Mouse (Mus musculus) cerebral cortex, adult 2 months (tissue): ENCODE data around the gene 1700013F07Rik.

ENCODE experiments used
- WGBS: fragments of 180-500 bp; shearing (Covaris S2); methylation state at CpG from one replicate; pipeline ENCODE4 v1.1.7; 2018; 5-methylcytosine and 5-hydroxymethylcytosine counted together

The 1700013F07Rik gene

DNA sequence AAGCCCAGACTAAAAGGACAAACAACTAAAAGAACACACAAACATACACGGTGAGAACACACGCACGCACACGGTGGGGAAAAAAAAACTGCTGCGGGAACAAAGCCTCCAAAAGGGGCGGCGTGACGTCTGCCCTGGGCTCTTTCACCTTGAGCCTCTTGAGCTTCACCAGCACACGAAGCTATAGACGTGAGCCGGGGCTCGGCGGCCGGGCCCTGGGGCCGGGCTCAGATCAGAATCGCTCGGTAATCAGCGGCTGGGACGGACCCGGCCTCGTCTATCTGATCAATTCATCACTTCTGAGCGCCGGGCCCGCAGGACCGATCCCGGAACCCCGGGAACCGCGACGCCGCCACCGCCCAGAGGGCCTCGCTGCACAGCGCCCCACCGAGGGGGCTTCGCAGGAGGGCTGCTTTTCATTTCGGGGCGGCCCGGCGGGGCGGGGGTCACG, 20.2 kb downstream of the 1700013F07Rik start:
- WGBS, result under 1% methylated on average over 42 of the region's 42 CpGs

DNA sequence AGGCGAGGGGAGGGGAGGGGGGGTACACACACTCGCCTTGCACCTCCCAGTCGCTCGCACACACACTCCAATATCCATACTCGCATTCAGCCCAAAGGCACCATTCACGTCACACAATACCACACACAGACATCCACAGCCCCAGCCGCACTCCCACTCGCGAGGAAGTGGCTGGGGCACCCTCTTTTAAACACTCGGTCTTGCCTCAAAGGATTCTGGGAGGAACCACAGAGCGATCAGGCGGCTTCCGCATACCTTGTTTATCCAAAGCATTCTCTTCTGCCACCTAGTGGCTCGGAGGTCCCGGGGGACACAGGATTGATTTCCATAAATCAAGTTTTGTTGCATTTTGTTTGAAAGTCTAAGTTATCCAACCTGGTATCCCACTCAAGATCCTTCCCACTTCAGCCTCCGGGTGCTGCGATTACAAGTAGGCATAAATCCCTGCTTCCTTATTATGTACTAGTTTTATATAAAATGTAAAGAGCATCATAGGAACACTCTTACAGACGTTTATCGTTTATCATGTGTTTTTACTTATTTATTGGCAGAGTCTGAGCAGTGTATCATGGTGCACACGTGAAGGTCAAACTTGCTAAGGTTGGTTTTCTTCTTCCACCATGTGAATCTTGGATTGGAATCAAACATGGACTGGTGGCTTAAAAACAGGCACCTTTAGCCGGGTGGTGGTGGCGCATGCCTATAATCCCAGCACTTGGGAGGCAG, 20.8 kb downstream of the 1700013F07Rik start:
- 18% methylated on average over 22 of the region's 22 CpGs for WGBS

- WGBS, result 91% methylated on average over 4 of the region's 4 CpGs
These were observed 23.9 kb downstream of the 1700013F07Rik start for GRCm38 (mm10) chr3:108557888-108558287.

GRCm38 (mm10) chr3:108562133-108562730, 28.3 kb downstream of the 1700013F07Rik start, which contains the start of gene Tmem167b:
TSS of gene Tmem167b (minus strand) at chr3:108562466.
- WGBS, result 0% methylated on average over 45 of the region's 45 CpGs

DNA sequence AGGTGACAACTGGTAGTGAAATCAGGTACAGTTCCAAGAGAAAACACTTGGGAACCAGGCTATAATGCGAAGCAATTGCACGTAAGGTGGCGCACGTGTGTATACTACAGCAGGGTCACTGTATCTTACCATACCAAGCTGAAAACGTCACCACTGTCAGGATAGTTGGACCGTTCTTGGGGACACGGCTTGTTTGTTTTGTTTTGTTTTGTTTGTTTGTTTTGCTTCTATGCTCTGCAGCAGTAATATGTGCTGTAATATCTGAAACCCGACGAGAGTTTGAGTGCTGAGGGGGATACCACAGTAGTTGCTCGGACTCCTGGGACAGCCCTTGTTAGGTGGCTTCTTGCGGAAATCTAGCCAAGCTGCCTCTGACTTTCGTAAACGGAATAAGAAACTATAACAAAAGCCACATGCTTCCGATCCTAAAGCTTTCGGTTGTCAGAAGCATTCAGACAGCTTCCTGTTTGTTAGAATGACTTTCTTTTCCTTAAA, 28.9 kb downstream of the 1700013F07Rik start:
- under 1% methylated on average over 15 of the region's 15 CpGs for WGBS

GRCm38 (mm10) chr3:108563309-108563708, 29.4 kb downstream of the 1700013F07Rik start:
- WGBS, result 3% methylated on average over 4 of the region's 4 CpGs

GRCm38 (mm10) chr3:108567990-108568877, 34.3 kb downstream of the 1700013F07Rik start:
- 40% methylated on average over 15 of the region's 15 CpGs for WGBS

- 71% methylated on average over 3 of the region's 3 CpGs for WGBS
These were observed 35.7 kb downstream of the 1700013F07Rik start for GRCm38 (mm10) chr3:108569636-108570035.

DNA sequence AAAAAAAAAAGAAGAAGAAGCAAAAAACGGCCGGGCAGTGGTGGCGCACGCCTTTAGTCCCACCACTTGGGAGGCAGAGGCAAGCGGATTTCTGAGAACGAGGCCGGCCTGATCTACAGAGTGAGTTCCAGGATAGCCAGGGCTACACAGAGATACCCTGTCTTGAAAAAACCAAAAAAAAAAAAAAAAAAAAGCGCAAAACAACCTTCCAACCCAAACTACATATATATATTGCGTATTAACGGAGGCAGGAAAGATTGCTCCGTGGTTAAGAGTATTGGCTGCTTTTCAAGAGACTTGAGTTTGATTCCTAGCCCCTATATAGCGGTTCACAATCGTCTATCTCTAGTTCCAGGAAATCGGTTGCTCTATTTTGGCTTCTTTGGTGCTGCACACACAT, 36.9 kb downstream of the 1700013F07Rik start:
- 84% methylated on average over 14 of the region's 14 CpGs for WGBS

DNA sequence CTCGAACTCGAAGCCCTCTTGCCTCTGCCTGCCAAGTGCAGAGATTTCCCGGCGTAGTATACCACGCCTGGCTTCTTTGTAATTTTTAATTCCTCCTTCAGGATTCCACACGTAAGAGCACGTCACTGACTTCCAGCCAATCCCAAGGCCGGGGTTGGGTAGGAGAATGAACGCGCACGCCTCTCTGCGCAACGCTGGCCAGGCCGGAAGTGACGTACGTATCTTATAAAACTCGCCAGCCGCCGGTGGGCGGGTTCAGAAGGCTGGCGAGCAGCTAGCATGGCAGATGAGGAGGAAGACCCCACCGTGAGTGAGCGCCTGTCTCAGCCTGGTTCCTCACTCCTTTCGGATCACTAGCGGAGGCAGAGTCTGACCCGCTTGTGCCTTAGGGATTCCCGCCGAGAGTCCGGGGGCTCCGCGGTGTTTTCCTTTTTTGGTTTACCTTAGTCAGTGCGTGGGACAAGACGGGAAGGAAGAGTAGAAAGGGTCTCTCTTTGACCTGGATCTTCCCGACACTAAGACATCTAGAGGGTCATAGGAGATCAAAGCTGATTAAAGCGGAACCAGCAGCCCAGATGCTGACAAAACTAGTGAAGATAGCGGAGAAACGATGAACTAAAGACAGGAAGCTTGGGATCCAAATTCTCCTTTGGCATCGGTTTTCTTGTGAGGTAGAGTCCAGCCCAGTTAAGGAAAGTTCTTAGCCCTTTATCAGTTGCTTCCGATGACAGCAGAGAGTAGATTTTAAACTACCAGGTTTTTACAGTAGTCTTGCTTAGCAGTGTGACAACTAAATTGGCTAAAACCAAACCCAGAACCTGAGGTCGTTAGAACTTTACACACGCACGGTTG, 37.7 kb downstream of the 1700013F07Rik start, which contains the start of gene Taf13:
Gene Taf13 (plus strand): TSS at position 256 of the 852 bp plus-strand sequence.
- under 1% methylated on average over 42 of the region's 42 CpGs for WGBS

DNA sequence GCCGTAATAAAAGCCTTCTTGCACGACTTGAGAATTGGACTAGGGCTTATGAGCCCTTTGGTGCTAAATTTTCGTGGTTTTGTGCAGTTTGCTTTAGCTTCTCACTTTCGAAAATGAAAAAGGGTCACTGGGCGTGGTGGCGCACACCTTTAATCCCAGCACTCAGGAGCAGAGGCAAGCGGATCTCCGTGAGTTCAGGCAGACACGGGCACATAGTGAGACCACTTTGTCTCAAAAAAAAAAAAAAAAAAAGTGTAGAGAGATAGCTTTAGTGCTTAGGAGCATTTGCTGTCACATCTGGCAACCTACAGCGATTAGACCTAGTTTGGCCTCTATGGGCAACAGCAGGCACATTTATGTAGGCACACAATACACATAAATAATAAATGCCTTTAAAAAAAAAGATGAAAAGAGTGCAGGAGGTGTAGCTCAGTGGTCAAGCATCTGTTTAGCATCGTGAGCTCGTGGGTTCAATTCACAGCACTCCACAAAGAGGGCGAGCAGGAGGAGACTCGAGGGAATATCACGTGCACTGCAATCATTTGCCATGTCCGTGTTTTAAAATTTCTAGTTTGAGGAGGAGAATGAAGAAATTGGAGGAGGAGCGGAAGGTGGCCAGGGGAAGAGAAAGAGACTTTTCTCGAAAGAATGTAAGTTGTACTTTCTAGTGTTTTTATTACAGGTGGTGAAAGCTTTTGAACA, 38.5 kb downstream of the 1700013F07Rik start:
- WGBS, result 39% methylated on average over 18 of the region's 18 CpGs

DNA sequence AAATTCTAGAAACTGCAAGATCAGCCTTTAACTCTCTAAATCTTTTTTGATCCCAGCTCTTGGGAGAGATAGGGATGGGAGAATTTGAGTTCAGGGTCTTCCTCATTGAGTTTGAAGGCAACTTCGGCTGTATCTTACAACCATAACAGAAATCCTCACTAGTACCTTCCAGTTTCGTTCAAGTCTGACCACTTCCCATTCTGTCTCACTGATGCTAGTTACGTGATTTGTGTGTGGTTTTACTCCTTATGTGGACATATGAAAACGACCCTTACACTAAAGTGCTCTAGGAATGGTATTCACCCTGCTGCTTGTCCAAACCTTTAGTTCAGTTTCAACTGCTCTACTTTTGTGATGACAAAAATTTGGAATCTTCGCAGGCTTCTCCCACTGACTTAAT, 40.1 kb downstream of the 1700013F07Rik start:
- 86% methylated on average over 5 of the region's 5 CpGs for WGBS

DNA sequence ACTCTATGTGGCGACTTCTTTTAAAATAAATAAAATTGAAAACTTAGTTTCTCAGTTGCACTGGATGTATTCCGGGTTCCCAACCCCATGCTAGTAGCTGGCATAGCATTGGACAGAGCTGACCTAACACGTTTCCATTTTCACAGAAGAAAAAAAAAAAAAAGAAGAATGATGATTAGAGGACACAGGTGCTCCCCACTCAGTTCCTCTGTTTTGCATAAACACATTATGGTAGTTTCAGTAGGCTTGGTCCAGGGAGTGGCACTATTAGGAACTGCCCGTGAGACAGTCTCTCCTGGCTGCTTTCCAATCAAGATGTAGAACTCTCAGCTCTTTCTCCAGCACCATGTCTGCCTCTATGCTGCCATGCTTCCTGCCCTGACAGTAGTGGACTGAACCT, 50.6 kb downstream of the 1700013F07Rik start:
- 82% methylated on average over 4 of the region's 4 CpGs for WGBS

GRCm38 (mm10) chr3:108588446-108588845, 54.5 kb downstream of the 1700013F07Rik start:
- WGBS, result 74% methylated on average over 2 of the region's 2 CpGs

DNA sequence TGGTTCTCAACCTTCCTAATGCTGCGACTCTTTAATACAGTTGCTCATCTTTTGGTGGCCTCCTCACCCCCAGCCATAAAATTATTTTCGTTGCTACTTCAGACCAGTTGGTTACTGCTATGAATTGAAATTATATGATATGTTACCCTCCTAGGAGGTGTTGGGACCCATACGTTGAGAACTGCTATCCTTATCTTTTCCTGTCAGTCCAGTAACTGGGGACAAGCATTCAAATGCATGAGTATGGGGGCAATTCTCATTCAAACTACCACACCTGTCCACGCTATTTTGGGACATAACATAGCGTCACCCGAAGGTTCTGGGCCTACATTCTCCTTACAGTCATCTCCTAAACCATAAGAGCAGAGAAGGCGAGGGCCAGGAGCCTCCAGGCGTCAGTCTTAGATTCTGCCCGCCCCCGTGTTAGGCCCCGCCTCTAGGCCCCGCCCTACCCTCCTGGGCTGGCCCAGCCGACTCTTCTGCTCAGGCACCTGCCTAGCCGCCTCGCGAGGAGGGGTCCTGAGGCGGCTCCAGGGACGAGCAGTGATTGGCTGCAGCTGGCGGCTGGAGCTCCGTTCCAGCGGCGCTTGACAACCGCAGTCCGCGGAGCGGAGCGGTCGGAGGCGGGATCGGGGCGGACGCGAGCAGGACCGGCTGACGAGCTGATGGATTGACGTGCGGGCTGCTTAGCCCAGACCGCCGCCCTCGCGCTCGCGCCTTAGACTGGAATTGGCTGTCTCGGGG, 57.0 kb downstream of the 1700013F07Rik start, which contains the start of gene Wdr47:
Gene Wdr47 (plus strand): TSS at position 494 of the 744 bp plus-strand sequence.
- WGBS, result 5% methylated on average over 44 of the region's 44 CpGs

DNA sequence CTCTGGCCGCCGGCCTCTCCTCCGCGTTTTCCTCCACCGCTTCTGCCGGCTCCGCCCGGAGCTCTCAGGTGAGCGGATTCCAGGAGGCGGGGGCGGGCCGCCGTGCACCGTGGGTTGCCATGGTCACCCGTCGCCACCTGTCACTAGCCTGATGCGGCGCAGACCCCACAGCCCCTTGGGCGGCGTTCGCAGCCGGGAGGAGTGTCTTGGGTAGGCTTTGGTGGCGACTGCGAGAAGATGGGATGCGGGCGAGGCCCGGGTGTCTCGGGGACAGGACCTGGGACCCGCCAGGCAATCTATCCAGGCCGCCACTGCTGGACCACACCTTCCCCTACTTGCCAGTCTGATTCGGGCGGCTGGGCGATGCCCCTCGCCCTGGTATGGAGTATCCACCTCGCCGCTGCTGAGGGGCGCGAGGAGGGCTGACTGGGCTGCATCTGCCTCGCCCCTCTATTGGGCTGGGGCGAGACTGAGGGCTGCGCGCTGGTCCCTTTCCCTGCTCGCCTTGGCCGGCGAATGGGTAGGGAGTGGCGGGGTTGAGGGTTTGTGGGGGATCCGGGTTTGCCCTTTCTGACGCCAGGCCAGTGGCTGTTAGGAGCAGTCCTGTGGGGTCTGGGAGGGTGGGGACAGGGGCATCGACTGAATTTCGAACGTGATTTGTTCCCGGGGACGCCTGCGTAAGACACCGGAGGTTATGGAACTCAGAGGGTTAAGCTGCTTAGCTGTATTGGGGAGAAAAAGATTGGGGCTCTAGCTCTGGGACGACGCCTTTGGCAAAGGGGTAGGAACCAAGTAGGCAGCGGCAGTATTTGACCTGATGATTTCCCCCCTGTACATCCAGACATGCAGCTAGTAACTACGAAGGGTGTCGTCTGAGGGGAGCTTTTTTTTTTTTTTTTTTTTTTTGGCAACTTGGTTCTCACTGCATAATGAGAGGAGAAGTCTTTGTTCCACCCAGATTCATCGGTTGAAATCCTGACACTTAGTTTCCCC, 57.9 kb downstream of the 1700013F07Rik start:
- under 1% methylated on average over 61 of the region's 61 CpGs for WGBS
